Mouse (Mus musculus) testis, postnatal 14 days (tissue): Measurements from ENCODE around the gene Mxd4.

Experiments
- DNase-seq: peaks from one replicate; pipeline ENCODE4 v3.0.0; 2021; ENCODE audit warnings: low spot score

Mxd4 gene

GRCm38 (mm10) chr5:34196423-34196822 lies 8.9 kb upstream of the Mxd4 start:
- no peak for DNase-seq

GRCm38 (mm10) chr5:34195786-34196185 lies 8.3 kb upstream of the Mxd4 start:
- no peak for DNase-seq

DNA sequence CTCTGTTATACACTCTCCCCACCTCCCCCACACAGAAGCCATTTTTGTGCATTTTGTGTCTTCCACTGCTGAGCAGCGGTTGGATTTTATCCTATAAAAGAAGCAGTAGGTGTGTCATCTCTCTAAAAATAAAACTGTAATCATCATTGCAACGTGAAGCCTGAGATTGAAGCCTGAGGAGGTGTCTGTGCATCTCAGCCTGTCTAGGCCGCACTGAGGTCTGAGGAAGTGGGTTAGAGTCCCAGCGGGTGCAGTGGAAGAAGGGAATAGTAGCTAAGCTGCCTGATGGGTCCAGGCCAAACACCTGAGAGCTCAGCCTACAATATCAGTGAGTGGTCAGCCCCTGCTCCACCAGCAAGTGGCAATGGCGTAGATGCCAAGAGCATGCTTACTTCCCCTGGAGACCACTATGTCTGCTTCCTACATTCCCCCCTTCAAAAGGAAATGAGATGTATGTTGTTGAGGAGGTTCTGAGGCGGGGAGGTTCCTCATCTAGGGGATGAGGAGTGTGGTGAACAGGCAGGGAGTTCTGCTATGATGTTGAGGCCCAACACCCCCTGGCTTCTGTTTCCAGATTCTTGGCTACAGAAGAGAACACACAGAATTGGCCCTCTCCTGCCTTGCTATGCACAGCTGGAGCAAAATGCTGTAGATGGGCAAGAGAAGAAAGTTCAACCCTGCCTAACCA lies 7.6 kb upstream of the Mxd4 start:
- no peak for DNase-seq

DNA sequence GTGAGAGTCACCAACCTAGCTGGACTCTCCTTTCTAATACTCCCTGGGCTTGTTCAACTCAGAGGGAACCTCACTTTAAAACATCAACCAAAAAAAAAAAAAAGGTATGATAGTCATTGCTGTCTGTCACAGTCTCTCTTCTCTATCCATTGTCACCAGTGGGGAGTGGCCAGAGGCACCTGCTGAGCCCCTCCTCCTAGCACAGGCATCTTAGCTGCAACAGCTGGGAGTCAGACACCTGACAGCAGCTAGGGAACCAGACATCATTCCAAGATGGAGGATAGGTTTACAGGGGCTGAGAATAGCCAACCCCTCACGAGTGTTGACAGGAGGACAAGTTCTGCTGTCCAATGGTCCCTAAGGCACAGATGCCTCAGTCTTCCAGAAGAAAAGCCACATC lies 6.9 kb upstream of the Mxd4 start:
- DNase-seq: no peak

DNA sequence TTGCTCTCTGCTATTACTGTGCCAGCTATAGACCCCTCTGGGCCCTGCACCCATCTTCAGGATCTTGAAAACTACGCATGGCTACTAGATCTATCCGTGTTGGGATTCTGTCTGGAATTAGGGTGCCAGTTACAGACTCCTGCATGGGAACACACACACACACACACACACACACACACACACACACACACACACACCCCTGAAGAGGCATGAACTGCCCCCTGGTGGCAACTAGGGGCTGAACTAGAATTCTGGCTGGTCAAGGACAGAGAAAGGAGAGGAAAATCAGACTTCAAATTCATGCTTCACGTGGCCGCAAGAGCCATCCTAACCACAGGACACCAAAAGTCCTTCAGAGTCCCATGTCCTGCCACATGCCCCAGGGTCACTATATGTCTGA lies 4.3 kb upstream of the Mxd4 start:
- DNase-seq: no peak

- peak; percentile 51 for DNase-seq
Measured at GRCm38 (mm10) chr5:34191021-34191420, 3.5 kb upstream of the Mxd4 start.

GRCm38 (mm10) chr5:34189521-34189920 lies 2.0 kb upstream of the Mxd4 start:
- DNase-seq: no peak

DNA sequence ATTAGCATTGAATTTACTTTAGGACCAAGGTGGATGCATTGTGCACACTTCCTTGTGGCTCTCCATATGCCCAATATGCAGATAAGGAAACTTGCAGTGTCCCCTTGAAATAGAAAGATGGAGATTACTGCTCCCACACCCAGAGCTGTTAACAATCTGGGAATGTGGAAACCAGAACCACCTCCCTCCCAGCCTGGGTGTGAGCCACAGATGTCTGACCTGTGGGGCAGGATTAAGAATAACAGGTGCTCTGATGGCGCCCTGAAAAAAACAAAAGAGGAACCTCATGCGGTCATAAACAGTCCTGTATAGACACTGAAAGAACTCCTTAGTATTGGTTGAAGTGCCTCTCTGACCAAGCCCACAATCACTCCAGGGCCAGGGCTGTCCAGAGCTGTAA lies 1.3 kb upstream of the Mxd4 start:
- no peak for DNase-seq

- peak; percentile 68 for DNase-seq
Measured at GRCm38 (mm10) chr5:34186961-34187391, 544 bp downstream of the Mxd4 start.

DNA sequence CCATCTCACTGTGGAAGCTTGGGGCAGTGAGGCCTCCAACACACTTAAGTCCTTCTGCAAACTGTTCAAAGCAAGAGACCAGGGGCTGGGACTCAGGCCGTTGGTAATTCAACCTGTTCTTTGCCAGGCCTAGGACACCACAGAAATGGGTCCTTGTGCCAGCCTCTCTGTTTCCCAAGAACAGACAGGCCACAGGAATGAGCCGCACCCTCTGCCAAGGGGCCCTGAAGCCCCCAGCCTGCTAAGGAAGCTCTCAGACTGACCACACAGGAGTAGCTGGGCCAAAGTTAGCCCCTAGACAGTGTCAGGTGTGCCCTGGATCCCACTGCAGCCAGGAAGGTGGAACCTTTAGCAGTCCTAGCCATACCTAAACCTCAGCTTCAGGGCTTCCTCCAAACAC lies 1.1 kb downstream of the Mxd4 start:
- no peak for DNase-seq

GRCm38 (mm10) chr5:34185791-34186190 lies 1.7 kb downstream of the Mxd4 start:
- DNase-seq: no peak

- DNase-seq: no peak
Measured at GRCm38 (mm10) chr5:34185051-34185580, 2.4 kb downstream of the Mxd4 start.

DNA sequence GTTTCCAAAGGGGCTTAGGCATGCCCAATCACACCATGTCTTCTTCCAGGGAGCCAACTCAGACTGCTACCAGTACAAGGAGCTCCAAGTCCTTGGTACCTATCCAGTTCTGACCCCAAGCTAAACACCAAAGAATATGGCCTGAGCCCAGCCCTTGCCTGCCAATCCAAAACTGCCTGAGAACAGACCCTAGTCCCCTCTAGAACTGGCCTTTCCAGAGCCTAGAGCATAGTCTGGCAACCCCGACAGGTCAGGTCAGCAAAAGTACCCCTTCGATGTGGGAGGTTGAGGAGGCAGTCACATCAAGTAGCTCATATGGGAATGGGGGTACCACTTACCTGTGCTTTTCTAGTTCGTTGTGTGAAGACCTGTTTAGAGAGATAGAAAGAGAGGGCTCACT lies 3.5 kb downstream of the Mxd4 start:
- DNase-seq: no peak

GRCm38 (mm10) chr5:34183156-34183880 lies 4.2 kb downstream of the Mxd4 start:
- peak; percentile 51 for DNase-seq

GRCm38 (mm10) chr5:34182486-34182885 lies 5.0 kb downstream of the Mxd4 start:
- DNase-seq: no peak

DNA sequence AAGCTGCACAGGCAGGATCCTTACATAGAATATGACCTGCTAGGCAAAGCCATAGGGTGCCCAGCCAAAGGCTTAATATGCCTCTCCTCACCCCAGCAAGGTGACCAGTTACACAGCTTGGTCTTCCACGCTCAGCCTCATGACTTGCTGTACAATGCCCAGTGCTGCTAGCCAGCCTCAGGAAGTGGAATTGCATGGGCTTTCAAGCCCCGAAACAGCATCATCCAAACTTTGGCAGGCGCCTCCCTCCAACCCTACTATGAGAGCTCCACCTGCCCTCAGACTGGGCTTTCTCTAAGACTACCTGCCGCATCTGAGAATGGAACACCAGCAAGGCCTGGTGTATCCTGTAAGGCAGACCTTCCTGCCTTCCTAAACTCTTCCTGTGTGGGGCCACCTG lies 9.7 kb downstream of the Mxd4 start:
- DNase-seq: peak; percentile 1

GRCm38 (mm10) chr5:34177091-34177490 lies 10.4 kb downstream of the Mxd4 start:
- DNase-seq: peak; percentile 3

DNA sequence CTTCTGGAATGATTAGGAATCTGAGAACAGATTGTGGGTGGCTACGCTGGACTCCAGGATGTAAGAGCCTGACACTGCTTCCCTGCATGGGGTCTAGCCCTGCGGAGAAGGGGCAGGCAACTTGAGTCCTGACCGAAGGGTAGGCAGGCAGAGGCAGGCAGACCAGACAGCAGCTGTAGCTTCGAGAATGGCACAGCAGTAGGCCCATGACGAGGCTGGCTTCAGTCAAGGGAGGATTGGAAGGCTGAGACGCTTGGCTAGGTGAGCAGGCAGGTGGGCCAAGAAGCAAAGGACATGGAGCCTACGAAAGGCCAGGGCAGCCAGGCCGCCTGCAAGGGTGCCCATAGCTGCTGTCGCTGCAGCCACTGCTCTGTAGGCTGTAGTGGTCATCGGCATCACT lies 10.8 kb downstream of the Mxd4 start:
- DNase-seq: peak; percentile 3

- peak; percentile 5 for DNase-seq
Measured at GRCm38 (mm10) chr5:34175403-34175694, 12.2 kb downstream of the Mxd4 start.

DNA sequence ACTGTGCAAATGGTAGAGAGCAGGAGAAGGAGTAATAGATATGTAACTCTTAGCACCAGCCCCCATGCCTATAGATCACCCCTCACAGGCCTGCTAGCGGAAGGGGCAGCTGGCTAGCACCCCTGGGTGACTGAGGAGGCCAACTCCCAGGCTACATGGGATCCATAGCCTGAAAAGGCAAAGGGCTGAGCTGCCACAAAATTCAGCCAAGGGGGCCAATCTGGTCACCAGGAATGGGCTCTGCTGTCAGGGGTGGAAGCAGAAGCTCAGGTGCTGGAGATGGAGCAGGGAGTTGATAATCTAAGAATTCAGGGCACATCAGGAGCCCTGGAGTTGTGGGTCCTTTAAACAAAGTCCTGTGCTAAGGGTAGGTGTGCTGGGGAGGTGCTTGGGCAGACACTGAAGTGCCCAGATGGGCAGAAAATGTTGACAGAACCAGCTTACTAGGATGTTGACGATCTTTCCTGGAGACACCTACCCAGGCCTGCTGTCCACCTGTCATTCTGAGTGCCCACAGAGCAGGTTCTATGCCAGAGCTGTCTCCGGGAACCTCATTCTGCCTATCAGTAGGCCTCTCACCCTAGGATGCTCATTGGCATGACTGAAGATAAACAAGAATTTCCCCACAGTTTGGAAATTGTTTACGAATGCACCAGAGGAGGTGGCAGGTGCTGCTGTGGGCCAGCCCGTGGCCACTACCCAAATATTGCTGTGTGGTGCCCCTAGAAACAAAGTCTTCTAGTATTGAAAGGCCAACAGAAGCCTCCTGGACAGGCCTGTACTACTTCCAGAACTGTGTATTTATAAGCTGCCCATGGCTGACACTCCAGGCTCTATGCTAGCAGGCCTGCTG lies 12.7 kb downstream of the Mxd4 start:
- DNase-seq: peak; percentile 3

GRCm38 (mm10) chr5:34174021-34174420 lies 13.5 kb downstream of the Mxd4 start:
- DNase-seq: peak; percentile 5

- DNase-seq: peak; percentile 44
Measured at GRCm38 (mm10) chr5:34170726-34171125, 16.8 kb downstream of the Mxd4 start.

DNA sequence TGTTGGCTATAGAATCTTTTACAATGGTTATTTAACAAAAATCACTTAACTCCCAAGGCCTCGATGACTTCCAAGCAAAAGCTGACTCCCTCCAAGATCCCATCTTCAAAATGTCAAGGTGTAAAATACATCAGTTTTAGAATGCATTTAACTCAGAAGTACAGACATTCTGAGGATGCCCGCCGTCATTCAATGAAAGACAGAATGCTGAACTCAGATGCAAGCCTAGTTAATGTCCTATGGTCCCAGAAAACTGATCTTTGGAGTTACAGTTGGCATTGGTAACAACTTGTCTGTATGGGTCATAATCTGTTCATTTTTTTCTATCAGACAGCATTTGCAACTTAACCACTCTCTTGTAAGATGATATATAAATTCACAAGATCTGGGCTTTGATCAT lies 17.6 kb downstream of the Mxd4 start:
- no peak for DNase-seq
